Mouse (Mus musculus): ENCODE results near the gene Psmd14. TPM values are rescaled to one million over a fixed set of nuclear protein-coding genes. Genes with fewer than 3 reads are reported as not detected.

Psmd14 gene
- total RNA-seq, 4 experiments from 2014 or later, result 108 to 117 (median 111) TPM

DNA sequence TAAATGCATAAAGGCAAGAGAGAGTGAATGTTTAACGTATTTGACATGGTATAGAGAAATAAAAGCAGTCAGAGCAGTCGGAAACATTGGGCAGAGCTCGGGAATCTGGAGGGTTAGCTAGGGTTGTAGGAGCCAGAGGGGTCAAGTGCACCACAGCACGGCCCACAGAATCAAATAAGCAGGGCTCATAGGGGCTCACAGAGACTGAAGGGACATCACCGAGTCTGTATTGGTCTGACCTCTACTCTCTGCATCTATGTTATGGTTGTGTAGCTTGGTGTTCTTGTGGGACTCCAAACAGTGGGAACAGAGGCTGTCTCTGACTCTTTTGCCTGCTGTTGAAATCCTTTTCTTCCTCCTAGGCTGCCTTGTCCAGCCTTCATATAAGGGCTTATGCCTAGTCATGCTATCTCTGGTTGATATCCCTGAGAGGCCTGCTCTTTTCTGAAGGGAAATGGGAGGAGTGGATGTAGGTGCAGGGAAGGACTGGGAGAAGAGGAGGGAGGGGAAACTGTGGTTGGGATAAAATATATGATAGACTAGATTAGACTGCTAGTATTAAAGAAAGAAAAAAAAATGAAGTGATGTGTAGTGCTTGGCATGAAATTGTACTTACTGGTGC lies 47.9 kb downstream of the Psmd14 start:
- no peak for DNase-seq (ENCODE audit: low spot score in 2 of 2)

DNA sequence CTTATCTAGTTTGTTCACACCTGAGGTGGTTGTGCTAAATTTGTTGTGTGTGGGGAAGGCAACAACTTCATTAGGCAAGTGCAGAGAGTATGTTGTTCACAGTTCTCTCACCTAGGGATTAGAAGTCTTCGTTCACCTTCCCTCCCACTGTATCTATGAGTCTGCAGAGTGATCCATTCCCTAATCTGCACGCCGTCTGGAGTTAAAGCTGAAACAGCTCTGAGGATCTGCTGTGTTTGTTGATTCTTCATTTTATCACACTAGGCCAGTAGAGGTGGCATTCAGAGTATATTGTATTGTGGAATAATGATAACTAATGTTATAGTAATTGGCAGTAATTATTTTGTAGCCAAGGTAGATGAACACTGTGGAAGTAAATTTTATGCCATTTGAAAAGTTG lies 48.5 kb downstream of the Psmd14 start:
- no peak for DNase-seq (ENCODE audit: low spot score in 2 of 2)

DNA sequence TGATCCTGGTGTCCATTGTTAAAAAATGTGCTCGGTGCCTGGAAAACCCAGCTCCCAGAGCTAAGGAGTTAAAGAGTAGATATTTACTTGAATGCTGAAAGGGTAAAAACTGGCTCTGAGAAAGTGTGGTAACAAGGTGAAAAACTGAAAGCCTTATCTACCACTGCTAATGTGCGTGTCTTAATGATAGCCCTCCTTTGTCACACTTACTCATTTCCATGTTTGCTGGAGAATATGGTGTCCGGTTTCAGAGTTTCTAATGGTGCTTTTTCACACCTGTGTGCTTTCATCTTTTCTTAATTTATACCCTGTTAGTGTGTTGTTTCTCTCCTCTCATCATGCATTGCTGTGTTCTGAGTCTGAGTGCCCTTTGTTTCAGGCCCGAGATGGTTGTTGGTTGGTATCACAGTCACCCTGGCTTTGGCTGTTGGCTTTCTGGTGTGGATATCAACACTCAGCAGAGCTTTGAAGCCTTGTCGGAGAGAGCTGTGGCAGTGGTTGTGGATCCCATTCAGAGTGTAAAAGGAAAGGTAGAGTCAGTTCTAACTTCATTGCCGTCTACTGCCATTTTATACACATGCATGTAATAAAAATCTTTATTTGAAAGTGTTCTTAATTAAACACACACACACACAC lies 53.1 kb downstream of the Psmd14 start:
- DNase-seq (ENCODE audit: low spot score in 2 of 2), result no peak

DNA sequence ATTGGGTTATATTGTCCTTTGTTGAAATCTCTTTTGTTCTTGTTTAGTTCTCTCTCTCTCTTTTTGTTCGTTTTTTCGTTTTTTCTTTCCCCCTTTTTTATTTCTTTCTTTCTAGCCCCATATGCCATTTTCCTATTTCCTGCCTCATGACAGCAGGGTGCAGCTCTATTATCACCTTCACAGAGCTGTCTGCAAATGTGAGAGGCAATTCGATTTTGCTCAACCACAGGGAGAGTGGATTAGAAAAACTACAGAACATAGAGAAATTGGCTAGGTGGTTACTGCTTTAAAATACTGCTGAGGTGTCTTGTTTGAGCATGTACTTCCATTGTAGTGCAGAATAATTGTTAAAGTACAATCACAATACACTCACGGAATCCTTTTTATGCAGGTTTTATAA lies 54.0 kb downstream of the Psmd14 start:
- no peak for DNase-seq (ENCODE audit: low spot score in 2 of 2)

DNA sequence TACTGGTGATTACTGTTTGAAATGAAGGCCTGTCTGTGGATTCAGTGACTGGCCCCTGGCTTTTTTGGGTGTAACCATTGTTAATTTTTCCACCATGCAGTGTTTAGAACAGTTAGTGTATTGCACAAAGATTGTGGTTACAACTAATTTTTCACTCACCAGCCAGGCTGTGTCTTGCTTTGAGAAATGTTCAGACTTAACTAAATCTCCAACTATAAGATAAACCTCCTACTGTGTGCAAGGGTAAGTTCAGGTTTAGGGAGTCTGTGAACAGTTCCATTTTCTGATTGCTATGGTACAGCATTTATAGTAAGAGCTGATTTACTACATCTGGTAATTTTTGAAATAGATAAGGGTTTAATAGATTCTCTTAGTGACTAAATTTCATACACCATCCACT lies 69.3 kb downstream of the Psmd14 start:
- no peak for DNase-seq (ENCODE audit: low spot score in 2 of 2)

DNA sequence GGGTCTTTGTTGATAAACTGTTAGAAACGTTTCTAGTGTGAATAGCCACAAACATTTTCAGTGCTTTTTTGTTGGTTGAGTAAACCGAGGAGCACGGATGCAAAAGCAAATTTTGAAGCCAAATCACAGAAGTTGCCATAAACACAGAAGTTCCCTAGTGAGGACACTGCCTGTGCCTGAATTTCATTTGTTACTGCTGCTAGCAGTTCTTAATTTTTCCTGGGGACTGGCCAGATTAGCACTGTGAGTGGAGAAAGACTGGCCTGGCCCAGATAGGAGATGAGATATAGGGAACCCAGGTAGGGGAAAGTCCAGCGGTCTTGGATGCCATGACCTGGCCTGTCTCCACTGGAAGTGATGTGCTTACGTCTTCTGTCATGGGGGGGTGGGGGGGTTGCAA lies 83.5 kb downstream of the Psmd14 start:
- no peak for DNase-seq (ENCODE audit: low spot score in 2 of 2)

DNA sequence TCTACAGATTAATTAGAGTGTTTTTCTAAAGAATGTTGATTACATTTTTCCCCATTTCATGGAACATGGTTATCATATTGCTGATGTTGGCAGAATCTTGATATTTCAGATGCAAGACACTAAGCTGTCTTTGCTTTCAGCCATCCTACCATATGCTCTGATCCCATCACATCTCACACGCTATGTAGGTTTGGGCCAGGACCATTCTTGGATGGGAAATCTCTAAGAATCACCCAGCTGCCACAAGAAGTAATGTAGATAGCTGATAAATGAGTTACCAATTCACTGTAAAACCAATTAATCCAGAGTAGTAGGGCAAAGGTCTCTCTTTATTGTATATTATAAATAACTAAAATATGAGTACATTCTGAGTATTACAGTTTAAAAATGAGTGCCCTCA lies 86.6 kb downstream of the Psmd14 start:
- DNase-seq (ENCODE audit: low spot score in 2 of 2), result no peak

DNA sequence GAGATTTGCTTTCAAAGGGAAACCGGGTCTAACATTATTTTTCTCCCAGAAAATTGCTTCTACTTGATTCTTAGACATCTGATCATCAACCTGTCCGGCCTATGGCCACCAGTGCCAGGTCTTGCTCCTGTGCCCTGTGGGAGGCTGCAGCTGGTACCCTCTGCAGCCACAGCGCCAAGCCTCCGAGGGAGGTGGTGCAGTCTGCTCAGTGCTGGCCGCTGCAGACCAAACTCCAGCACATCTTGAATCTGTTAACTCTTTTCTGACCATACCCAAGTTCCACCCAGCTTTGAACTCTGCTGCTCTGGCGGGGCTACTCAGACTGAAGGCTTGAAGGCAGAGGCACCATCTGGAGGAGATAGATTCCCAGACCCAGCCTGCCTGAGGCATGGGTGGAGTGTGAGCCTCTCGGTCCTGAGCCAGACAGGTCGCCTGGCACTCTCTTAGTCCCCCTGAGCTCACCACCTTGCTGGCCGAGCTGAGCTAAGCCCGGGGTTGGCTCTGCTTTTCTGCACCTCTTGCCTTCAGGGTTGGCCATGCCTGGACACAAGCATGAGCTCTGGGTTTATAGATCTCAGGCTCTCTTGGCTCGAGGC lies 91.3 kb downstream of the Psmd14 start, which contains the start of gene Tbr1:
Gene Tbr1, plus strand, starts transcription at position 275 of the 596 bp plus-strand sequence.
- peak in 1 of 2 experiments; percentile 29 for DNase-seq (ENCODE audit: low spot score in 2 of 2)

DNA sequence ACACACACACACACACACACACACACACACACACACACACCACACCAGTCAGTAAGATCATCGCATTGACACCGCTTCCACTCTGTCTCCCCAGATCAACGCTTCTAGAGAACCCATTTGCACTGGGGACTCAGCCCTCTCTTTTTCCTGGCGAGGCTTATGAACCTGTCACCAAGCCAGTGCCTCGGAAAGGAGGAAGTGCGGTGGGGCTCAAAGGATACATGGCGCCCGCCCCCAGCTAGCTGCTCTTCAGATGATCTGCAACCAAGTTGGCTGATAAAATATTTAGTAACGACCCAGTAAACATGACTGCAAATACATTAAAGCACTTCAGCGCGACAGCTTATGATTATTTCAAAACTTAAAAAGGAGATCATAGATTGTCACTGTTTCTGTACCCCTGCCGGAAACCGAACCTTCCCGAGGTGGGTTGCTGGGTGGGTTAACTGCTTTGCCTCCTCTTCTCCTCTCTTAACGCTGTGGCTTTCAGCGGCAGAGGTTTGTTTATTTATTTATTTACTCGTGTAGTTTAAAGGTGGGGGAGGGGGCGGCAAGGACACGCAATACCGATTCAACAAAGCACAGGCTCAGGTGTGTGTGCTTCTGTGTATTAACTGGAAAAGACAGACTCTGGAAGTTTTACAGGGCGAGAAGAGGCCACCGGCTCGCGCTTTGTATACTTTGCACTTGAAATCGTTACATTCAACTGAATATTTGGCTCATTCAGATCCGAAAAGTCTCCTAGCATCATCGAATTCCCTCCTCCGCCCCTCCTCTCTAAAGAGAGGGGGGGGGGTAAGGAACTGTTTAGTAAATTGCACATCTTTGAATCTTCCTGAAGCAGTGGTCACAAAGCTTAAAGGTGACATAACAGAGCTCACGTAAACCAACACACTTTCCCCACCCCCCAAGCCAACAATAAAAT lies 92.2 kb downstream of the Psmd14 start:
- DNase-seq (ENCODE audit: low spot score in 2 of 2), result peak in 1 of 2 experiments; percentile 35

DNA sequence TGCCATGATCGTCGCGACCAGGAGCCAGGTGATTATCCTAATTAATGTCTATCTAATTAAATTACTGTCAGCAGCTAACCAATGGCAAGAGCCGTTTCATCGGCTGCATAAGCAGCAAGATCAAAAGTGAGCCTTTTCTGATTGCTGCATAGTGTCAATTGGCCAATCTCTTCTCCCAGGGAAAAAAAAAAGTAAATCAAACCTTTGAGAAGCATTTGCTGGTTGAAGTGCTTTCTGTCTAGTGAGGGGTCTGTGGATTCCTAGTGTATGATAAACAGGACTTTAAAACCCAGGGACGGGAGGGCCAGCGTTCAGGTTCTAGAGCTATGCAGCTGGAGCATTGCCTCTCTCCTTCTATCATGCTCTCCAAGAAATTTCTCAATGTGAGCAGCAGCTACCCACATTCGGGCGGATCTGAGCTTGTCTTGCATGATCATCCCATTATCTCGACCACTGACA lies 92.9 kb downstream of the Psmd14 start:
- peak; percentile 67 to 73 for DNase-seq (ENCODE audit: low spot score in 2 of 2)

DNA sequence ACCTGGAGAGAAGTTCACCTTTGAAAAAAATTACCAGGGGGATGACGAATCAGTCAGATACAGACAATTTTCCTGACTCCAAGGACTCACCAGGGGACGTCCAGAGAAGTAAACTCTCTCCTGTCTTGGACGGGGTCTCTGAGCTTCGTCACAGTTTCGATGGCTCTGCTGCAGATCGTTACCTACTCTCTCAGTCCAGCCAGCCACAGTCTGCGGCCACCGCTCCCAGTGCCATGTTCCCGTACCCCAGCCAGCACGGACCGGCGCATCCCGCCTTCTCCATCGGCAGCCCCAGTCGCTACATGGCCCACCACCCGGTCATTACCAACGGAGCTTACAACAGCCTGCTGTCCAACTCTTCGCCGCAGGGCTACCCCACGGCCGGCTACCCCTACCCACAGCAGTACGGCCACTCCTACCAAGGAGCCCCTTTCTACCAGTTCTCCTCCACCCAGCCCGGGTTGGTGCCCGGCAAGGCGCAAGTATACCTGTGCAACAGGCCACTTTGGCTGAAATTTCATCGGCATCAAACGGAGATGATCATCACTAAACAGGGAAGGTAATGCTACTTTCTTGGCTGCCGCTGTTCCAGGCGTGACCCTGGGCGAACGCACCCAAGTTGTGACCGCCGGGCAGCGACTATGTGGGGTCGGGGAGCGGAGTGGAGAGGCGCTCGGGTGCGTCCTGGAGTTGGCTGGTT lies 93.5 kb downstream of the Psmd14 start:
- peak in 1 of 2 experiments; percentile 39 for DNase-seq (ENCODE audit: low spot score in 2 of 2)

DNA sequence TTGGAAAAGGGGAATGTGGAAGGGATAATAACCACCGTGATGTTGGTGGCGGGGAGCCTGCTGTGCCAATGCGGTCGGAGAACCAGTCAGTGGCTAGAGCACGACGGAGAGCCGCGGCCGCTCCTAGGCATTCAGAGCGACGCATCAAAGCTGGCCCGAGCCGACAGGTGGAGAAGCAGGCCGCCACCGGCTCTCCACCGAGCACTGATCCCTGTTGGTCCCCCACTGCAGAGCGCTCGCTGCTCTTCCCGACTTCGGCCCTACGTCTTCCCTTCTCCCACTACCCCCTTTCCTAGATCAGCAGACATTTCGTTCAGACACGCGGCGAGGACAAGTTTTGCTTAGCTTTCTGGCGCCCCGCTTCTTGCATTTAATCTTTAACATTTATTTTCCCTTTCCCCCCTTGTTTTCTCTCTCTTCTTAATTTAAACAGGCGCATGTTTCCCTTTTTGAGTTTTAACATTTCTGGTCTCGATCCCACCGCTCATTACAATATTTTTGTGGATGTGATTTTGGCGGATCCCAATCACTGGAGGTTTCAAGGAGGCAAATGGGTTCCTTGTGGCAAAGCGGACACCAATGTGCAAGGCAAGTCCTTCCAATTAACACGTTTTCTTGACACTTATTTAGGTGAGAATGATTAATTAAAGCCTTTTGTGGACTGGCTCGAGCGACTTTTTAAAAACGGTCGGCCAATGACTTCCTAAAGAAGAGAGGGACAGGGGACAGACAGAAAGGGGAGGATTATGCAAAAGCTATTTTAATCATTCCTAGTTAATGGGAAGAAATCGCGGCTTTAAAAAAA lies 94.2 kb downstream of the Psmd14 start:
- peak in 1 of 2 experiments; percentile 20 for DNase-seq (ENCODE audit: low spot score in 2 of 2)

DNA sequence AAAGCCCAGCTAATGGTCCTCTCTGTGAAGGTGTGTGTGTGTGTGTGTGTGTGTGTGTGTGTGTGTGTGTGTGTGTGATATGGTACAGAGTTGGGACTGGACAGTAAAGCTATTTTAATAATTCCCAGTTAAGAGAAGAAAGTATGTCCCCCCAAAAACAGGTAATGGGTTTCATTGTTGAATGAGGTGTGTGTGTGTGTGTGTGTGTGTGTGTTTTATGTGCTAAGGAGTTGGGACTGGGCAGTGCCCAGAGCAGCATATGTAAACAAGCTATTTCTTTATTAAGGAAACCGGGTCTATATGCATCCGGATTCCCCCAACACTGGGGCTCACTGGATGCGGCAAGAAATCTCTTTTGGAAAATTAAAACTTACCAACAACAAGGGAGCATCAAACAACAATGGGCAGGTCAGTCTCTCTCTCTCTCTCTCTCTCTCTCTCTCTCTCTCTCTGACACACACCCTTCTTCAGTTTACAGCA lies 94.9 kb downstream of the Psmd14 start:
- DNase-seq (ENCODE audit: low spot score in 2 of 2), result no peak

DNA sequence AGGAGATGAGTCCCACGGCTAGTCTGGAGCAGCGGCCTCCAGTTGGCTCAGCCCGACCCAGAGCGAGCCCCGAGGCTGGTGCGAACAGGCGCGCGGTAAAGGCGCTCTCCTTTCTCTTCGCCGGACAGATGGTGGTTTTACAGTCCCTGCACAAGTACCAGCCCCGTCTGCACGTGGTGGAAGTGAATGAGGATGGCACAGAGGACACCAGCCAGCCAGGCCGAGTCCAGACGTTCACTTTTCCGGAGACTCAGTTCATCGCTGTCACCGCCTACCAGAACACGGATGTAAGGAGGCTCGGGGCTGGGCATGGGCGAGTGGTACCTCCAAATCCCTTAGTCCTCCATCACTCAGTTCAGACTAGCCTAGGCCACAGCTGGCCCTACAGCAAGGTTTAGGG lies 95.7 kb downstream of the Psmd14 start:
- DNase-seq (ENCODE audit: low spot score in 2 of 2), result peak in 1 of 2 experiments; percentile 32

DNA sequence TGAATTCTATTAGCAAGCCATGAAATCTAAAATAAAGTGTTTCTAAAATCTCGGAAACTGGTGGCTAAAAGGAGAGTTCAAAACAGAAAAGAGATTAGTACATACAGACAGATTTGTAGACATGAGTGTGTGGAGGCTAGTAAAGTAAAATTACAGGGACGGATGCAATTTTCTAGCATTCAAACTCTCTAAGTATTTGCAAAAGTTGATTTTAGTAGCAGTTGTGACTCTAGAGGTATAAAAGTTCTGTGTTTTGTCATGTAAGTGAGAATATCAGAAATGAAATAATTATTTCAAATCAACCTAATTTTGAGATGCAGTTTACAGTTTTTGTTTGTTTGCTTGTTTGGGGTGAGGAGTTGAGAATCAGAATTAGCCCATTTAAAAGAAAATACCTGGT lies 96.3 kb downstream of the Psmd14 start:
- DNase-seq (ENCODE audit: low spot score in 2 of 2), result no peak

DNA sequence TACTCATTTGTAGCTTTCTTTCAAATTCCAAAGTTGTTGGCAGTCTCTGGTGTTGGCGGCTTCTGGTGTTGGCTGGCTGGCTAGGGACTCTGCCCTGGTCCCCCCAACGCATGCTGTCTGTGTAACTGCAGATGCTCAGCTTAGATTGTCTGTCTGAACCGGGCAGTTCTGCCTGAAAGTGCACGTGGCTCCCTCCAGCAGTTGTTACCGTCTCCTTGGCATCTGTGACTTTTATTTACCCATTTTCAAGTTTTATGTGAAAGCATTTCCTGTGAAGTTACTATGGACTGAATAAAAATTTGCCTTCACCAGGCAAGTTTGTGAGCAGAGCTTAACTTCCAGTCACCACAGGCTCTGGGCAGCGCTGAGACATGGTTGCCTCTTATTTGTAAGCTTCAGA lies 97.3 kb downstream of the Psmd14 start:
- DNase-seq (ENCODE audit: low spot score in 2 of 2), result peak in 1 of 2 experiments; percentile 21

DNA sequence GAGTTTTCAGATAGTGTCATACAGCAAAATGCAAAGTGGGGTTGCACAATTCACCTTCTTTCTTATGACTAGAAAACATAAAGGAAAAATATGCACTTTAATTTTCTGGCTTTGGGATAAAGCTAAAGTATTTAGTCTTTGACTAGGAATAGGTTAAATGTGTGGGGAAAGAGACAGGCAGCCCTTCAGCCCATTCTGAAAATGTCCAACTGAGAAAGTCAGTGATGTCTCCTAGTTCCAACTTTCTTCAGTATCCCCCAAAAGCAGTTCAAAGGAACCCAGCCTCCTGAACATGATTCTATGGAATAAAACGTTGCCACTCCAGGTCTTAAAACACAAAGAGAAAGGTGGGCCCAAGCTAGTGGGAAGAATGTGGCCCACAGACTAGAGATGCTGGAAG lies 97.9 kb downstream of the Psmd14 start:
- no peak for DNase-seq (ENCODE audit: low spot score in 2 of 2)

DNA sequence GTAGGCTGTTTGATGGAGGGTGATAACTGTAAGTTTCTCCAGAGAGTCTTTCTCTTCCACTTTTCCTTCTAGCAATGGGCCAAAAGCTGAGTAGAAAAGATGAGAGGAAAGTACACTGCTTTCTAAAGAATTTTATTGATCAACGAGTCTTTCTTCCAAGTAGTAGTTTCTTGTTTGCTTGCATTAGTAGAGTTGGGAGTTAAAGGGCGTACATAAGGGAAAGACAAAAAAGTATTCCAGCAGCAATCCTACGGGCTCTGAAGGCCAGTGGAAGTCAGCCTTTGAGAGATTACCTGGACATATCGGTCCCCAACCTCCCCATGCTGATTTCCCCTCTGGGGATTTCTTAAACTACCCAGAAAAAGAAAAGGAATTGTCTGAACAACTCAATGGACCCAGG lies 99.3 kb downstream of the Psmd14 start:
- DNase-seq (ENCODE audit: low spot score in 2 of 2), result no peak

DNA sequence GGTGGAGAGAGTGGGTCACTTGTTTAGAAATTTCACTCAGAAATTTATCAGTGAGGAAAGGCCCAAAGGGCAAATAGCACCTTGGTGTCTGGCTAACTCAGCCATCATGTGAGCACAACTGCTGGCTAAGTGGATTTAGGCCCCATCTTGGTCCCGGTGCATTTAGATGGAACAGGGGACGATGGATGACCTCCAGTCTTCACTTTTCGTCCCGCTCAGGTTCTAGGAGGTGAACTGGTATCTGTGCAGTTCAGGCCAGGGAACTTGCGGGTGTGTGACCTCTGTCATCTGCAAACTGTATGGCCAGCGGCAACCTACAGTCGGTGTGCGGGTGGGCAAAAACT lies 99.6 kb downstream of the Psmd14 start:
- DNase-seq (ENCODE audit: low spot score in 2 of 2), result no peak
